Mouse (Mus musculus): ENCODE measurements around the gene Iqsec1.

DNA sequence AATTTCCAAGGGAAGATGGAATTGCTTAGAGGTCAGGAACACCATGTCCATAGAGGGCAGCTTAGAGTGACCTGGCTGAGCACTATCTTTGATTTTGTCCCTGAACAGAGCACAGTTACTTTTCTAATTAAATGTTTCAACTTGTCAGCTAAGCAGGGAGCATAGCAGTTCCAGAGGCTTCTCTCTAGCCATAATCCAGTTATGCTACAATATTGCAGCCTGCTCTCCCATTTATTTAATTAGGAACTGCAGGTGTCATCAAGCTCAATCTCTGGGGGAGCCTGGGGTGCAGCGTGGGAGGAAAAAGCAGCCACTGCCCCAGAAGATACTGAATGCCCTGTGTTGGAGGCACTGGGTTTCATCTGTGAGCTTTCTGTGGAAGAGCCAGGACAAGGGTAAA is 127.1 kb downstream of the Iqsec1 start:
- TF ChIP-seq EP300 (IDR thresholded peaks at IDR 0.05; ENCODE audit: insufficient read depth, low read depth, low read length) (no peak), CTCF (IDR thresholded peaks at IDR 0.05; ENCODE audit: low read depth, low read length) (no peak), POLR2A (IDR thresholded peaks at IDR 0.05; ENCODE audit: insufficient read depth, low read length) (no peak)
